Mouse (Mus musculus) ES-Bruce4 (cell line): ENCODE measurements around the gene Agbl4.

Experiments used
- CTCF ChIP-seq: IDR thresholded peaks from one replicate; pipeline ENCODE4 v1.8.1; 2011; ENCODE audit warnings: low read depth, low read length
- EP300 ChIP-seq: IDR thresholded peaks from 2 replicates; pipeline ENCODE4 v1.6.1; 2011; ENCODE audit warnings: low read depth, low read length; ENCODE audit not compliant: insufficient read depth
- POLR2A ChIP-seq: IDR thresholded peaks from one replicate; pipeline ENCODE4 v1.8.1; 2011; ENCODE audit warnings: low read length; ENCODE audit not compliant: insufficient read depth

GRCm38 (mm10) chr4:111594655-111595295, 1197.3 kb downstream of the Agbl4 start:
- TF ChIP-seq CTCF (no peak), POLR2A (no peak), EP300 (no peak)
